Comparison of ENCODE assay signal across 21 mouse cellular contexts in the genomic region with DNA sequence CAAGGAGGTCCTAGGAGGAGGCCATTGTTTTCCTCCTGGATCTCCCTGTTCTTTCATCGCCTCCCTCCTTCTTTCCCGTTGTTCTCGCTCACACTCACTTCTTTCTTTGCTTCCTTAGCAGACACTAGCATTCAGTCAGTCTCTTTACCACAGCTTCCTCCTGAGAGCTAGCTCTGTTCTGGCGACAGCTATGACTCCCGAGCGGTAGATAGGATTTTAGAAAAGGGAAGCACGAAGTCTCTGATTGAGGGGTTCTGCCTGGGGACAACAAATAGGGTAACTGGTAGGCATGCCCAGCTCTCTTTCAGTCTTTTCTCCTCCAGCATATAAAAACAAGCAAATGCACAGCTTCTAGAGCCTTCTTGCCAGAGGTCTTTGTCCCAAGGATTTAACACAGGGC.
A peak's percentile ranks its signal among the peaks of the same experiment; 100 is the strongest.
DNase-seq lines count a peak whose midpoint lies in the region; ATAC-seq lines count a peak whose summit lies in the region.
"Had no signal": no experiment of that assay in that cellular context is flagged by ENCODE, and none has a peak within 500 bp of the region (broad histone marks: within the 10 kb centered on the region; RNA-seq: fewer than 3 reads in every experiment).

No protein-coding gene starts in this region.

- H3K36me3 ChIP-seq in embryonic facial prominence, embryonic 14.5 days (ENCODE audit: control insufficient read depth, insufficient read depth, low read length) = no peaks in the 10 kb centered on the region
- H3K36me3 ChIP-seq in embryonic facial prominence, embryonic 10.5 days (replicated peaks) = no peaks in the 10 kb centered on the region
- no peaks in the 10 kb centered on the region for H3K36me3 ChIP-seq in midbrain, embryonic 11.5 days (ENCODE audit: control insufficient read depth, insufficient read depth, low read length)
- no peaks in the 10 kb centered on the region for H3K36me3 ChIP-seq in midbrain, embryonic 16.5 days (ENCODE audit: control insufficient read depth, insufficient read depth, low read length)
- H3K36me3 ChIP-seq: embryonic facial prominence, embryonic 13.5 days; forebrain, embryonic 15.5 days had no signal

- H3K4me2 ChIP-seq in embryonic facial prominence, embryonic 14.5 days (ENCODE audit: low read depth, low read length) = no peak overlapping the region
- H3K4me2 ChIP-seq in midbrain, embryonic 11.5 days = no peak overlapping the region
- no peak overlapping the region for H3K4me2 ChIP-seq in midbrain, embryonic 16.5 days (ENCODE audit: low read length)
- H3K4me2 ChIP-seq: embryonic facial prominence, embryonic 13.5 days; forebrain, embryonic 13.5 days; forebrain, embryonic 15.5 days had no signal

- H3K27ac ChIP-seq in embryonic facial prominence, embryonic 14.5 days (replicated peaks; ENCODE audit: low read depth, low read length) = peak overlapping the region; percentile 44; the same call in 1 of the 2 replicates
- no peak overlapping the region for H3K27ac ChIP-seq in embryonic facial prominence, embryonic 10.5 days (replicated peaks)
- no peak overlapping the region for H3K27ac ChIP-seq in midbrain, embryonic 11.5 days (ENCODE audit: low read depth, low read length)
- H3K27ac ChIP-seq in midbrain, embryonic 16.5 days (ENCODE audit: low read length) = no peak overlapping the region
- H3K27ac ChIP-seq: embryonic facial prominence, embryonic 13.5 days; forebrain, embryonic 13.5 days; forebrain, embryonic 15.5 days had no signal

- peaks cover 8% of the 10 kb centered on the region; the same call in 1 of the 2 replicates for H3K4me1 ChIP-seq in embryonic facial prominence, embryonic 14.5 days (ENCODE audit: control insufficient read depth, insufficient read depth, low read length)
- peaks cover 7% of the 10 kb centered on the region for H3K4me1 ChIP-seq in embryonic facial prominence, embryonic 10.5 days
- 0 out of 2 replicates have a peak, but pooled peaks cover 4% of the 10 kb centered on the region for H3K4me1 ChIP-seq in midbrain, embryonic 11.5 days (ENCODE audit: control insufficient read depth, insufficient read depth, low read length)
- H3K4me1 ChIP-seq in midbrain, embryonic 16.5 days (ENCODE audit: control insufficient read depth, insufficient read depth, low read length) = peaks cover 8% of the 10 kb centered on the region
- H3K4me1 ChIP-seq: forebrain, embryonic 15.5 days had no signal

- DNase-seq in embryonic facial prominence, embryonic 14.5 days (ENCODE audit: low spot score) = no peak
- DNase-seq in embryonic facial prominence, embryonic 10.5 days (ENCODE audit: low spot score) = no peak
- peak; percentile 31 for DNase-seq in midbrain, embryonic 11.5 days (ENCODE audit: low spot score, missing footprints)
- DNase-seq in B cell, adult 2 months = no peak
- no peak for DNase-seq in kidney, postnatal 25 days
- DNase-seq: adrenal gland, adult 2 months; adrenal gland, postnatal 10 days; adrenal gland, postnatal 25 days; cerebellum, adult 11 months; cerebellum, adult 18-20 months; cerebellum, adult 8-10 months; cerebellum, adult 9-11 months; cerebellum, postnatal 14 days; cerebellum, postnatal 36 days; forebrain, postnatal 0 days had no signal

- H3K9ac ChIP-seq in embryonic facial prominence, embryonic 14.5 days (ENCODE audit: low read depth, low read length) = no peak overlapping the region
- H3K9ac ChIP-seq in midbrain, embryonic 11.5 days (ENCODE audit: low read length) = no peak overlapping the region
- H3K9ac ChIP-seq in midbrain, embryonic 16.5 days (ENCODE audit: low read depth, low read length) = no peak overlapping the region
- H3K9ac ChIP-seq: embryonic facial prominence, embryonic 13.5 days; forebrain, embryonic 13.5 days; forebrain, embryonic 15.5 days; forebrain, postnatal 0 days had no signal

- no peak overlapping the region for H3K4me3 ChIP-seq in embryonic facial prominence, embryonic 14.5 days (ENCODE audit: low read depth, low read length)
- H3K4me3 ChIP-seq in embryonic facial prominence, embryonic 10.5 days = no peak overlapping the region
- no peak overlapping the region for H3K4me3 ChIP-seq in midbrain, embryonic 11.5 days (ENCODE audit: low read depth, low read length)
- no peak overlapping the region for H3K4me3 ChIP-seq in midbrain, embryonic 16.5 days (ENCODE audit: low read depth, low read length)
- H3K4me3 ChIP-seq: embryonic facial prominence, embryonic 13.5 days; forebrain, embryonic 13.5 days; forebrain, embryonic 15.5 days had no signal

- no peak for ATAC-seq in embryonic facial prominence, embryonic 14.5 days (ENCODE audit: low read depth)
- ATAC-seq in midbrain, embryonic 11.5 days (ENCODE audit: low FRiP score) = no peak
- ATAC-seq in midbrain, embryonic 16.5 days = no peak
- peak; percentile 80 to 82 for ATAC-seq in hematopoietic stem cell, adult 5-6 weeks (replicated peaks in 1 of 2; ENCODE audit: insufficient read depth in 1 of 2, low FRiP score in 2 of 2, low TSS enrichment in 1 of 2, low read depth in 1 of 2, poor library complexity in 2 of 2, severe bottlenecking in 2 of 2)
- ATAC-seq in megakaryocyte progenitor cell, adult 5-6 weeks (replicated peaks; ENCODE audit: poor library complexity) = peak; percentile 70
- ATAC-seq: forebrain, embryonic 13.5 days; forebrain, embryonic 15.5 days; forebrain, postnatal 0 days had no signal

- 71% methylated on average over 7 of the region's 7 CpGs for WGBS in embryonic facial prominence, embryonic 14.5 days
- WGBS in embryonic facial prominence, embryonic 10.5 days = 81% methylated on average over 7 of the region's 7 CpGs
- WGBS in midbrain, embryonic 11.5 days = 70% methylated on average over 7 of the region's 7 CpGs
- 60% methylated on average over 7 of the region's 7 CpGs for WGBS in midbrain, embryonic 16.5 days

- H3K27me3 ChIP-seq in embryonic facial prominence, embryonic 14.5 days (replicated peaks; ENCODE audit: control insufficient read depth, insufficient read depth, low read length) = no peaks in the 10 kb centered on the region
- H3K27me3 ChIP-seq in embryonic facial prominence, embryonic 10.5 days (replicated peaks; ENCODE audit: low read depth, poor library complexity, severe bottlenecking) = no peaks in the 10 kb centered on the region
- no peaks in the 10 kb centered on the region for H3K27me3 ChIP-seq in midbrain, embryonic 11.5 days (ENCODE audit: control insufficient read depth, insufficient read depth, low read length)
- H3K27me3 ChIP-seq in midbrain, embryonic 16.5 days (ENCODE audit: control insufficient read depth, insufficient read depth, low read depth, low read length) = no peaks in the 10 kb centered on the region
- H3K27me3 ChIP-seq: embryonic facial prominence, embryonic 13.5 days; forebrain, embryonic 13.5 days; forebrain, embryonic 15.5 days had no signal

- no peaks in the 10 kb centered on the region for H3K9me3 ChIP-seq in embryonic facial prominence, embryonic 14.5 days (ENCODE audit: control insufficient read depth, low read length)
- H3K9me3 ChIP-seq in embryonic facial prominence, embryonic 10.5 days = no peaks in the 10 kb centered on the region
- no peaks in the 10 kb centered on the region for H3K9me3 ChIP-seq in midbrain, embryonic 11.5 days (ENCODE audit: control insufficient read depth, low read length)
- no peaks in the 10 kb centered on the region for H3K9me3 ChIP-seq in midbrain, embryonic 16.5 days (replicated peaks; ENCODE audit: control insufficient read depth, low read length, poor library complexity, severe bottlenecking)
- H3K9me3 ChIP-seq: embryonic facial prominence, embryonic 13.5 days; forebrain, embryonic 13.5 days; forebrain, embryonic 15.5 days had no signal

Comparison
In these comparisons a context has a peak if more than half of its experiments do, and no peak if none do; other contexts are left out.
1. ATAC-seq: peak in hematopoietic stem cell, adult 5-6 weeks (2 of 2) and megakaryocyte progenitor cell, adult 5-6 weeks (single experiment); none in embryonic facial prominence, embryonic 14.5 days (single experiment), midbrain, embryonic 11.5 days (single experiment) and midbrain, embryonic 16.5 days (single experiment).